Mouse (Mus musculus): ENCODE results near the gene Tab1. TPM values are rescaled to one million over a fixed set of nuclear protein-coding genes. Genes with fewer than 3 reads are reported as not detected.

Tab1 gene
- polyA plus RNA-seq, 1 experiment, result 4.7 TPM

DNA sequence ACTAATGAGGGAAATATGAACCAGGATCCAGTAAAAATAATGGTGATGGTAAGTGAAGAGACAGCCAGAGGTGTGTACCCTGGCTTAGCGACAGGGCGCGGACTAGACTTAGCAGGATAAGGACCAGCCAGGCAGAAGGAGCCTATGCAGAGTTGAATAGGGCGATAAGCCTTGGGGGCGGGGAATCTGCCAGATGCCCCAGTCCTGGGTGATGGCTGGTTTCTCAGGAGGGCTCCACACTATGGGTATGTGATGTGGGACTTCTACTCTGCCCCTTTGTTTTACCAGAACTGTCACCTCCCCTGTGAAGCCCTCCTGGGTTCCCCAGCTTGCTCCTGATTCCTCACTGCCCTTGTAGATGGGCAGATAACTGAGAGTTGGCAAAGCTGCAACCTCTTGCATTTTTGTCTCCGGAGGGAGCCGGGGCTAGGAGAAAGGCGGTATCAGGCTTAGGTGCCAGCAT is 34.9 kb upstream of the Tab1 start:
- H3K4me3 ChIP-seq (ENCODE audit: control insufficient read depth, low read depth, low read length), result no peak overlapping the region
- no peaks in the 10 kb centered on the region for H3K27me3 ChIP-seq (ENCODE audit: control insufficient read depth, insufficient read depth, low read length)
- H3K4me1 ChIP-seq (ENCODE audit: control insufficient read depth, insufficient read depth, low read length), result peaks cover 5% of the 10 kb centered on the region
- H3K36me3 ChIP-seq (ENCODE audit: control insufficient read depth, insufficient read depth, low read length), result no peaks in the 10 kb centered on the region
- no peak for TF ChIP-seq POLR2A (IDR thresholded peaks at IDR 0.05; ENCODE audit: control insufficient read depth, low read depth, low read length)
- TF ChIP-seq CTCF (IDR thresholded peaks at IDR 0.05; ENCODE audit: control insufficient read depth, insufficient read depth, insufficient replicate concordance, low read depth, low read length), result no peak
- no peak overlapping the region for H3K27ac ChIP-seq (ENCODE audit: control insufficient read depth, insufficient read depth, low read depth, low read length)

DNA sequence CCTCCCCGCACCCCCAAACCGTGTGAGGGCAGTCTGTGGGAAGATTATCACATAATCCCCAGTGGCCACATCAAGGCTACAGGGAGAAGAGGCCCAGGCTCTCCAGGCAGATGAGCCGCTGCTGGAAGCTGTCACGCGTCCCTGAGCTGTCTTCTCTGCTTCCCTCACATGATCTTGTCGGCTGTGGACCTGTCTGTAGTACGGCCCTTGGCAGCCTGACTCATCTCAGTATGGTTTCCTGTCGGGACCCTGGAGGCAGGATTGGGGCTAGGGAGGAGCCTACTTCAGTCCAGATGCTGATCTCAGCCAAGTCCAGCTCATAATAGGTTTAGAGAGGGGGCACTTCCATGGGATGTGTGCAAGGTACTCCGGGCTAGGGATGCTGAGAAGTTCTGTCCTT is 34.1 kb upstream of the Tab1 start:
- Histone ChIP-seq H3K27me3 (ENCODE audit: control insufficient read depth, insufficient read depth, low read length) (no peaks in the 10 kb centered on the region), H3K27ac (ENCODE audit: control insufficient read depth, insufficient read depth, low read depth, low read length) (no peak overlapping the region), H3K4me1 (ENCODE audit: control insufficient read depth, insufficient read depth, low read length) (peaks cover 5% of the 10 kb centered on the region), H3K4me3 (ENCODE audit: control insufficient read depth, low read depth, low read length) (no peak overlapping the region), H3K36me3 (ENCODE audit: control insufficient read depth, insufficient read depth, low read length) (no peaks in the 10 kb centered on the region)
- no peak for TF ChIP-seq POLR2A (IDR thresholded peaks at IDR 0.05; ENCODE audit: control insufficient read depth, low read depth, low read length)
- TF ChIP-seq CTCF (IDR thresholded peaks at IDR 0.05; ENCODE audit: control insufficient read depth, insufficient read depth, insufficient replicate concordance, low read depth, low read length), result no peak

GRCm38 (mm10) chr15:80099477-80099876 is 33.5 kb upstream of the Tab1 start:
- Histone ChIP-seq H3K27me3 (ENCODE audit: control insufficient read depth, insufficient read depth, low read length) (no peaks in the 10 kb centered on the region), H3K27ac (ENCODE audit: control insufficient read depth, insufficient read depth, low read depth, low read length) (no peak overlapping the region), H3K36me3 (ENCODE audit: control insufficient read depth, insufficient read depth, low read length) (no peaks in the 10 kb centered on the region), H3K4me3 (ENCODE audit: control insufficient read depth, low read depth, low read length) (no peak overlapping the region), H3K4me1 (ENCODE audit: control insufficient read depth, insufficient read depth, low read length) (peaks cover 5% of the 10 kb centered on the region)
- TF ChIP-seq POLR2A (IDR thresholded peaks at IDR 0.05; ENCODE audit: control insufficient read depth, low read depth, low read length) (no peak), CTCF (IDR thresholded peaks at IDR 0.05; ENCODE audit: control insufficient read depth, insufficient read depth, insufficient replicate concordance, low read depth, low read length) (no peak)

DNA sequence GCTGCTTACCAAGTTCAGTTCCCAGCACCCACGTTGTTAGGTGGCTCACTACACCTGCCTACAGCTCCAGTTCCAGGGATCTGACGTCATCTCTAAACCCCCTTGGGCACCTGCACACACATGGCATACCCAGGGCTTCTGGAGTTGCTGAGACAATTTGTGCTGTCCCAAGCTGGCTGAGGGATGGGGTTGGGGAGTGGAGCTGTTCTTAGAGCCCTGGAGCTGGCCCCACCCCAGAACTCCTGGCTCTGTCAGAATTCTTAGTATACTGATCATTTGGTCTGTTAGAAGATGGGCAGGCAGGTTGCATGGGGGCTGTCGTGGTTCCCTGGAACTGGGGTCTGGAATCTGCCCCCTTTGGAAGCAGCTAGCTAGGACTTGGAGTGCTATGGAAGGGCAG is 32.7 kb upstream of the Tab1 start:
- Histone ChIP-seq H3K4me1 (ENCODE audit: control insufficient read depth, insufficient read depth, low read length) (peaks cover 5% of the 10 kb centered on the region), H3K27ac (ENCODE audit: control insufficient read depth, insufficient read depth, low read depth, low read length) (no peak overlapping the region), H3K36me3 (ENCODE audit: control insufficient read depth, insufficient read depth, low read length) (no peaks in the 10 kb centered on the region), H3K27me3 (ENCODE audit: control insufficient read depth, insufficient read depth, low read length) (no peaks in the 10 kb centered on the region), H3K4me3 (ENCODE audit: control insufficient read depth, low read depth, low read length) (no peak overlapping the region)
- no peak for TF ChIP-seq CTCF (IDR thresholded peaks at IDR 0.05; ENCODE audit: control insufficient read depth, insufficient read depth, insufficient replicate concordance, low read depth, low read length)
- no peak for TF ChIP-seq POLR2A (IDR thresholded peaks at IDR 0.05; ENCODE audit: control insufficient read depth, low read depth, low read length)

GRCm38 (mm10) chr15:80100871-80101270 is 32.1 kb upstream of the Tab1 start:
- TF ChIP-seq POLR2A (IDR thresholded peaks at IDR 0.05; ENCODE audit: control insufficient read depth, low read depth, low read length) (no peak), CTCF (IDR thresholded peaks at IDR 0.05; ENCODE audit: control insufficient read depth, insufficient read depth, insufficient replicate concordance, low read depth, low read length) (no peak)
- Histone ChIP-seq H3K27me3 (ENCODE audit: control insufficient read depth, insufficient read depth, low read length) (no peaks in the 10 kb centered on the region), H3K36me3 (ENCODE audit: control insufficient read depth, insufficient read depth, low read length) (no peaks in the 10 kb centered on the region), H3K4me1 (ENCODE audit: control insufficient read depth, insufficient read depth, low read length) (peaks cover 5% of the 10 kb centered on the region), H3K27ac (ENCODE audit: control insufficient read depth, insufficient read depth, low read depth, low read length) (no peak overlapping the region), H3K4me3 (ENCODE audit: control insufficient read depth, low read depth, low read length) (no peak overlapping the region)

DNA sequence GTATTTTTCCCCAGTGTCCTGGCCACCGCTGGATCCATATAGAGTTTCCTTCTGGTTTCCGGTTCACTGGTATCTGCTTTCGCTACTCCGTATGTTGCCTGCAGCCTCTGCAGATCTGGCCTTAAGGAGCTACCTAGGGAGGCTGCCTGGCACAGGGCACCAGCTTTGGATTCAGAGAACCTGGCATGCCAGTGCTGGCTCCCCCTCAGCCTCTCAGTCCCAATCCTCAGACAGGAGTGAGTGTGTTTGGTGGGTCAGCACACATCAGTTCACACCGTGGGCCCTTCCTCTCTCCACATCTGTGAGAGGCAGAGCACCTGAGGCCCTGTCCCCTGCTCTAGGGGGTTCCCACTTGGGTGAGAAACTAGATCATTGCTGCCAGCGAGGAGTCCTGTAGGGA is 31.4 kb upstream of the Tab1 start:
- peaks cover 5% of the 10 kb centered on the region for H3K4me1 ChIP-seq (ENCODE audit: control insufficient read depth, insufficient read depth, low read length)
- no peaks in the 10 kb centered on the region for H3K27me3 ChIP-seq (ENCODE audit: control insufficient read depth, insufficient read depth, low read length)
- H3K27ac ChIP-seq (ENCODE audit: control insufficient read depth, insufficient read depth, low read depth, low read length), result no peak overlapping the region
- TF ChIP-seq POLR2A (IDR thresholded peaks at IDR 0.05; ENCODE audit: control insufficient read depth, low read depth, low read length) (no peak), CTCF (IDR thresholded peaks at IDR 0.05; ENCODE audit: control insufficient read depth, insufficient read depth, insufficient replicate concordance, low read depth, low read length) (no peak)
- H3K4me3 ChIP-seq (ENCODE audit: control insufficient read depth, low read depth, low read length), result no peak overlapping the region
- H3K36me3 ChIP-seq (ENCODE audit: control insufficient read depth, insufficient read depth, low read length), result no peaks in the 10 kb centered on the region

GRCm38 (mm10) chr15:80102495-80102894 is 30.4 kb upstream of the Tab1 start:
- H3K4me3 ChIP-seq (ENCODE audit: control insufficient read depth, low read depth, low read length), result no peak overlapping the region
- TF ChIP-seq CTCF (IDR thresholded peaks at IDR 0.05; ENCODE audit: control insufficient read depth, insufficient read depth, insufficient replicate concordance, low read depth, low read length) (no peak), POLR2A (IDR thresholded peaks at IDR 0.05; ENCODE audit: control insufficient read depth, low read depth, low read length) (no peak)

More at GRCm38 (mm10) chr15:80102495-80102894, 30.4 kb upstream of the Tab1 start:
- H3K27me3 ChIP-seq (ENCODE audit: control insufficient read depth, insufficient read depth, low read length), result no peaks in the 10 kb centered on the region
- H3K4me1 ChIP-seq (ENCODE audit: control insufficient read depth, insufficient read depth, low read length), result peaks cover 5% of the 10 kb centered on the region
- no peaks in the 10 kb centered on the region for H3K36me3 ChIP-seq (ENCODE audit: control insufficient read depth, insufficient read depth, low read length)
- H3K27ac ChIP-seq (ENCODE audit: control insufficient read depth, insufficient read depth, low read depth, low read length), result no peak overlapping the region

Measured in testis, adult 2 months (tissue).